Mouse (Mus musculus): Measurements from ENCODE around the gene Brwd3. TPM values are rescaled to one million over a fixed set of nuclear protein-coding genes. Genes with fewer than 3 reads are reported as not detected.

Gene Brwd3
- 1.6 and 1.7 TPM in 2 replicates for polyA plus RNA-seq (2015; fragmentation: Nextera tagmentation; extraction: Ambion mirVana)

DNA sequence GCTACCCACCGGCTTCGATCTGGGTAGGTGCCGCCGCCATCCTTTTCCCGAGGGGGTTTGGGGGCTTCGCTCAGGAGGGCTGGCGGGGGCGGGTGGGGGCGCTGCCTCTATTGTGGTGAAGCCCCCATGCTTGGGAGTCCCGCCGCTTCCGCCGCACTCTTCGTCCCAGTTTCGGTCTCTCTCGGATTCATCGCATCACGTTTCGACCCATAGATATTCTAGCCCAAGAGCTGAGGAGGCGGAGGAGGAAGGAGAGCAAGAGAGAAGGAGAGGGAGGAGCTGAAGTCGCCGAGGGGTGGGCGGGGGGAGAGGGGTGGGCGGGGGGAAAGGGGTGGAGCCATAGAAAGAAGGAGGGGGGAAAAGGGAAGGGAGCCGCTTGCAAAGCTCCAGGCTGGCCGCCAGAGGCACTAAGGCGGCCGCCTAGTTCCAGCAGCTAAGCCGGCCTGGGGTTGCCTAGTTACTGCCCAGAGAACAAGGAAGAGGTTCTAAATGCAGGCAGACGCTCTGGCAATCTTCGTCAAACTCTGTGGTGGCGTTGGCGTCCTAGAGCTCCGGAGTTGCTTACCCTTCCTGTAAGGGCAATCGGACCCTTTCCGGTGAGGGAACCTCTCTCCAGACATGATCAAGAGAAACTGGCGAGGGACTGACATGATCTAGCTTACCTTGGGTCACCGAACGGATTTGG lies at the start of gene Brwd3:
Gene Brwd3, minus strand, starts transcription at position 283 of the 685 bp plus-strand sequence.
- no peaks in the 10 kb centered on the region for H3K9me3 ChIP-seq (ENCODE audit: control insufficient read depth)
- TF ChIP-seq CTCF (IDR thresholded peaks at IDR 0.05; ENCODE audit: low read depth): peak; percentile 61
- ATAC-seq: peak; percentile 96
- WGBS: 11% methylated on average over 36 of the region's 39 CpGs
- no peaks in the 10 kb centered on the region for H3K27me3 ChIP-seq (replicated peaks; ENCODE audit: control insufficient read depth, insufficient read depth, low read length)
- H3K9ac ChIP-seq (ENCODE audit: low read depth, low read length): peak within 1 kb of the TSS; percentile 58
- no peaks in the 10 kb centered on the region for H3K4me1 ChIP-seq (replicated peaks; ENCODE audit: control insufficient read depth, insufficient read depth, low read length)
- H3K36me3 ChIP-seq (ENCODE audit: control insufficient read depth, insufficient read depth): no peaks in the 10 kb centered on the region
- H3K4me2 ChIP-seq (replicated peaks; ENCODE audit: low read depth): peak within 1 kb of the TSS; percentile 64
- peak within 1 kb of the TSS; percentile 79 for H3K27ac ChIP-seq (ENCODE audit: low read depth, low read length)
- H3K4me3 ChIP-seq (ENCODE audit: low read depth, low read length): peak within 1 kb of the TSS; percentile 63

DNA sequence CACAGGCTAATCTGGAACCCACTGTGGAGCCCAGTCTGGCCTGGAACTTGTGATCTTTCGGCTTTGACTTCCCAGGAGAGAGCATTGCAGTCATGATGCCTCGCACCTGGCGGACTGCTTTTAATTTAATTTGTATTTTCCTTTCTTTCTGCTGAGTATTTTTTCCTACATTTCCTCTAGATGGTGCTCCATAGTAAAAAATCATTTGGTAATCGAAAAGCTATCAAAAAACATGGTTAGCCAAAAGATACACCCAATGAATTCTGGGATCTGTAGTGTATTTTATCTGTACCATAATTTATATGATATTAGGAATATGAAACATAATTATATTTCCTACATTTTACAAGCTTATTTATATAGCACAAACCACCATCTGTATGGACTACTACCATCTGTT lies 28.5 kb upstream of the Brwd3 start:
- Histone ChIP-seq H3K4me1 (replicated peaks; ENCODE audit: control insufficient read depth, insufficient read depth, low read length) (no peaks in the 10 kb centered on the region), H3K4me3 (ENCODE audit: low read depth, low read length) (no peak overlapping the region), H3K9ac (ENCODE audit: low read depth, low read length) (no peak overlapping the region), H3K9me3 (ENCODE audit: control insufficient read depth) (no peaks in the 10 kb centered on the region), H3K4me2 (replicated peaks; ENCODE audit: low read depth) (no peak overlapping the region), H3K27ac (ENCODE audit: low read depth, low read length) (no peak overlapping the region), H3K36me3 (ENCODE audit: control insufficient read depth, insufficient read depth) (no peaks in the 10 kb centered on the region), H3K27me3 (replicated peaks; ENCODE audit: control insufficient read depth, insufficient read depth, low read length) (no peaks in the 10 kb centered on the region)
- no peak for TF ChIP-seq CTCF (IDR thresholded peaks at IDR 0.05; ENCODE audit: low read depth)
- WGBS: 83% methylated on average over 4 of the region's 4 CpGs
- ATAC-seq: no peak

DNA sequence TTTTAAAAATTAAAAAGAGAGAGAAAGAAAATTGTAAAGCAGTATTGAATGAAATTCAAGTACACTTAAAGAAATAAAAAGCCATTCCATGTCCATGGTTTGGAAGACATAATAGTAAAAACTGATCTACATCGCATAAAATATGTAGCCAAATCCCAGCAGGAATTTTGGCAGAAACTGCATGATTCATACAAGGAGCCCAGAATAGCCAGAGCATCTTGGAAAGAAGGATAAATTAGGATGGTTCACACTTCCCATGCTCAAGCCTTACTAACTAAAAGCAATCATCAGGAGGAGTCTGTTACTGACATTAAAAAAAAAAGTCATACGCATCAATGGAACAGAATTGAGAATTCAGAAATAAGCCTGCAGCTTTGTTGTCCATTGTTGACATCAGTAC lies 8.5 kb upstream of the Brwd3 start:
- Histone ChIP-seq H3K9ac (ENCODE audit: low read depth, low read length) (no peak overlapping the region), H3K4me2 (replicated peaks; ENCODE audit: low read depth) (no peak overlapping the region), H3K36me3 (ENCODE audit: control insufficient read depth, insufficient read depth) (no peaks in the 10 kb centered on the region), H3K4me3 (ENCODE audit: low read depth, low read length) (no peak overlapping the region), H3K9me3 (ENCODE audit: control insufficient read depth) (no peaks in the 10 kb centered on the region), H3K27ac (ENCODE audit: low read depth, low read length) (no peak overlapping the region), H3K27me3 (replicated peaks; ENCODE audit: control insufficient read depth, insufficient read depth, low read length) (no peaks in the 10 kb centered on the region), H3K4me1 (replicated peaks; ENCODE audit: control insufficient read depth, insufficient read depth, low read length) (no peaks in the 10 kb centered on the region)
- 91% methylated on average over 2 of the region's 2 CpGs for WGBS
- ATAC-seq: no peak
- TF ChIP-seq CTCF (IDR thresholded peaks at IDR 0.05; ENCODE audit: low read depth): no peak

DNA sequence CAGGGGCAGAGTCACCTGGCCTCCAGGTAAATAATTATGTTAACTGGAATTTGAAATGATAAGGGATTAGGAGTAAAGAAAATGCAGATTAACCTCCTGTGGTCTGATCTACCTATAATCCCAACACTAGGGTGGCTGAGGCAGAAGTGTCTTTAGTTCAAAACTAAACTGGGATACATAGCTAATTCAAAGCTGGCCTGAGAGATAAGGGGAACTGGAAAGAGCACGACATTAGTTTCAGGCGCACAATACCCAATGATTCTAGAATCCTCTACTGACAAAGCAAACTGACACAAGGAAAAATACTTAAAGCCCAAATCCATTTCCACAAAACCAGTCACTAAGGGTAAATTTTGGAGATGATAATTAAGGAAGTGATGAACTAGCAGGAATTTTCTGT lies 2.2 kb upstream of the Brwd3 start:
- Histone ChIP-seq H3K4me1 (replicated peaks; ENCODE audit: control insufficient read depth, insufficient read depth, low read length) (no peaks in the 10 kb centered on the region), H3K9me3 (ENCODE audit: control insufficient read depth) (no peaks in the 10 kb centered on the region), H3K9ac (ENCODE audit: low read depth, low read length) (no peak overlapping the region), H3K4me3 (ENCODE audit: low read depth, low read length) (no peak overlapping the region), H3K27me3 (replicated peaks; ENCODE audit: control insufficient read depth, insufficient read depth, low read length) (no peaks in the 10 kb centered on the region), H3K4me2 (replicated peaks; ENCODE audit: low read depth) (no peak overlapping the region), H3K27ac (ENCODE audit: low read depth, low read length) (no peak overlapping the region), H3K36me3 (ENCODE audit: control insufficient read depth, insufficient read depth) (no peaks in the 10 kb centered on the region)
- WGBS: 84% methylated on average over 2 of the region's 2 CpGs
- ATAC-seq: no peak
- TF ChIP-seq CTCF (IDR thresholded peaks at IDR 0.05; ENCODE audit: low read depth): no peak

DNA sequence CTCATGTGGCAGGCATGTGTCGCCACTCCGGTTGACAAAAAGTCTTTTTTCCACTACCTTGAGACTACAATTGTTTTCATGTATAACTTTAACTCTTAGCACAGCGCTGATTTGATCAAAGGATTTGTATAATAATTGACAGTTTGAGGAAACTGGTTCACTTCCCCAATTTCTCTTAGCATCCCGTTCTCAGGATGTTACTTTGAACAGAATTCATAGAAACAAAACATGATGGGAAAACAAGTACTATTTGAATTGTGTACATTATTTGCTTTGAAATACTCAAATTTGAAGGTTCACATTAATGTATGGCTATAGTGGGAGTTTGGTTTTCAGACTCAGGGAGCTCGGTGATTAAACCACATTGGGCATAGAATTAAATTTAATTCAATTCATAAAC lies 1.1 kb upstream of the Brwd3 start:
- Histone ChIP-seq H3K9ac (ENCODE audit: low read depth, low read length) (no peak overlapping the region), H3K36me3 (ENCODE audit: control insufficient read depth, insufficient read depth) (no peaks in the 10 kb centered on the region), H3K4me2 (replicated peaks; ENCODE audit: low read depth) (peak overlapping the region; percentile 53), H3K27ac (ENCODE audit: low read depth, low read length) (no peak overlapping the region), H3K4me1 (replicated peaks; ENCODE audit: control insufficient read depth, insufficient read depth, low read length) (no peaks in the 10 kb centered on the region), H3K9me3 (ENCODE audit: control insufficient read depth) (no peaks in the 10 kb centered on the region), H3K4me3 (ENCODE audit: low read depth, low read length) (peak overlapping the region; percentile 63), H3K27me3 (replicated peaks; ENCODE audit: control insufficient read depth, insufficient read depth, low read length) (no peaks in the 10 kb centered on the region)
- ATAC-seq: no peak
- 67% methylated on average over 5 of the region's 5 CpGs for WGBS
- TF ChIP-seq CTCF (IDR thresholded peaks at IDR 0.05; ENCODE audit: low read depth): no peak

DNA sequence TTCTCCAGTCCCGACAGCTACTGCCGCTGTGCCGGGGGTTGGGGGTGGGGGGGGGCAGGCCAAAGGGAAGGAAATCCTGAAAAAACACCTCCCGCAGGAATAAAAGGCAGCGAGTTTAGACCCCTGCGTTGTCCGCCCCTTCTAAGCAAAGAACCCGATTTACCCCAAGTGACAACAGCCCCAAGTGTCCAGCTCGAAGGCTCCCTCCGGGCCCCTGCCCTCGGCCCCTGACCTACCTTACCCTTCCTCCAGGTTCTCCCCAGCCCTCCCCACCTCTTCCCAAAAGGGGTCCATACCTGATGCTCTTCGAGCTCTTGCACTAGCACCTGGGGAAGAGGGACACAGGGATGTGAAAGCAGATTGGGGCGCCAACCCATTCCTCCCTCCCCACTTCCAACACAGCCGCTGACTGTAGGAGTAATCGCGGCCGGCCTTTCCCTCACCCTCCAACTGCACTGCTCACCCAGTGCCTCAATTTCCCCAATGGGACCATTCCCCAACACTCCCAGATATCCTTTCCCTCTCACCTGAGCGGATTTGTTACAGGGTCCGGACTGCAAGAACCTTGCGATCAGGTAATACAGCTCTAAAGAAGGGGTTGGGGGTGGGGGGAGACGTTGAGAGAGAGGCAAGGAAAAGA lies 671 bp downstream of the Brwd3 start:
- no peak for TF ChIP-seq CTCF (IDR thresholded peaks at IDR 0.05; ENCODE audit: low read depth)
- peak overlapping the region; percentile 64 for H3K4me2 ChIP-seq (replicated peaks; ENCODE audit: low read depth)

More for the DNA sequence above, 671 bp downstream of the Brwd3 start:
- Histone ChIP-seq H3K4me1 (replicated peaks; ENCODE audit: control insufficient read depth, insufficient read depth, low read length) (no peaks in the 10 kb centered on the region), H3K27ac (ENCODE audit: low read depth, low read length) (peak overlapping the region; percentile 79), H3K4me3 (ENCODE audit: low read depth, low read length) (peak overlapping the region; percentile 63), H3K36me3 (ENCODE audit: control insufficient read depth, insufficient read depth) (no peaks in the 10 kb centered on the region), H3K27me3 (replicated peaks; ENCODE audit: control insufficient read depth, insufficient read depth, low read length) (no peaks in the 10 kb centered on the region), H3K9me3 (ENCODE audit: control insufficient read depth) (no peaks in the 10 kb centered on the region), H3K9ac (ENCODE audit: low read depth, low read length) (peak overlapping the region; percentile 58)
- WGBS: 23% methylated on average over 21 of the region's 21 CpGs
- ATAC-seq: peak; percentile 3; the same call in 1 of the 2 replicates

Data from intestine, postnatal 0 days (tissue).